In the genomic region with DNA sequence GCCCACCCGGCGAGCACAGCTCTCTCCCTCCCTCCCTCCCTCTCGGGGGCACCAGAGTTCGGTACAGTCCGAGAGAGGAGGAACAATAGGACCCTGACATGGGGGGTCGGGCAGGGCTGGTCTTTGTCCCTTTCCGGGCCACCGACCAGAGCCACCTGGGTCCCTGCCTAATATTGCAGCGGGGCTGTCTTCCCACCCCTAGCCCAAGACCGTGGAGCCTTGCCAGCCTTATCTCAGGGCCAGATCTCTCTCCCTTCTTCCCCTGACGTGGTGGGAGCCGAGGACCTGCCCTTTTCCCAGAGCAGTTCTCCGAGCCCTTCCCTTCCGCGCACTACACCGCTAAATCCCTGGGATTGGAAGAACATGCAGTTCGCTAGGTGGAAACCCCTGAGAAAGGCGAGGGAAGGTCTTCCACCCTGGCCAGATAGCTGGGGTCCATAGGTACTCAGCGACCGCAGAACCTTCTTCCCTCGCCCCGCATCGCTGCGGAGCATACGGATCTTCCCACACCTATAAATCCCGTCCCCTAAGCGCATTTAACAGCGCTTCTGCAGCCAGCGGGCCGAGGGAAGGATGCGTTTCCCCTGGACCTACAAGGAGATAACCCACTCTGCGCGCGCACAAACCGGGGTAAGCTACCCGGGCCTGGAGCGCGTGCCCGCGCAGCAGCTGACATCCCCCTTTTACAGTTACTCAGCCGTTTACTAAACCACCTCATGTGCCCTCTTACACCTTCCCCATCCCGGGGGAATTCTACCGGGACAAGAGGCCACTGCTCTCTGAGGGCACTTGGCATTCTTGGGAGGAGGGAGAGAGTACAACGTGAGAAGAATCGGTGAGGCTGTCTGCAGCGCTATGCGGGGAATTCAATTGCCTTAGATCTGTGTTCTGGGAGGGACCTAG, we compare ENCODE assay signal across 8 mouse cellular contexts. TPM values are rescaled to one million over a fixed set of nuclear protein-coding genes. Genes with fewer than 3 reads are reported as not detected.
DNase-seq lines count a peak whose midpoint lies in the region; ATAC-seq and TF ChIP-seq lines count a peak whose summit lies in the region.

No protein-coding gene starts in this region.

- no peak for ATAC-seq in heart, embryonic 16.5 days (replicated peaks; ENCODE audit: extremely low read depth, insufficient read depth, low FRiP score)
- ATAC-seq in lung, embryonic 14.5 days (ENCODE audit: insufficient read depth), result no peak; the same call in 1 of the 2 replicates
- no peak for ATAC-seq in megakaryocyte-erythroid progenitor cell, adult 5-6 weeks (replicated peaks; ENCODE audit: low FRiP score, low TSS enrichment, poor library complexity, severe bottlenecking)

- H3K4me3 ChIP-seq in heart, embryonic 16.5 days (ENCODE audit: low read length), result peak overlapping the region; percentile 81
- H3K4me3 ChIP-seq in lung, embryonic 14.5 days (ENCODE audit: low read depth, low read length), result peak overlapping the region; percentile 69

- H3K4me2 ChIP-seq in heart, embryonic 16.5 days (ENCODE audit: low read depth, low read length), result peak overlapping the region; percentile 98
- peak overlapping the region; percentile 97 for H3K4me2 ChIP-seq in lung, embryonic 14.5 days

- no peak for TF ChIP-seq CTCF in lung, embryonic 14.5 days (IDR thresholded peaks at IDR 0.05; ENCODE audit: low read depth)

- H3K9ac ChIP-seq in heart, embryonic 16.5 days (ENCODE audit: low read length), result peak overlapping the region; percentile 83
- H3K9ac ChIP-seq in lung, embryonic 14.5 days, result peak overlapping the region; percentile 67

- peak overlapping the region; percentile 76 for H3K27ac ChIP-seq in heart, embryonic 16.5 days (ENCODE audit: low read length)
- peak overlapping the region; percentile 64 for H3K27ac ChIP-seq in lung, embryonic 14.5 days (ENCODE audit: low read depth)

- no peaks in the 10 kb centered on the region for H3K36me3 ChIP-seq in heart, embryonic 16.5 days (ENCODE audit: control insufficient read depth, insufficient read depth)
- no peaks in the 10 kb centered on the region for H3K36me3 ChIP-seq in lung, embryonic 14.5 days (ENCODE audit: insufficient read depth)

- peaks cover 34% of the 10 kb centered on the region for H3K4me1 ChIP-seq in heart, embryonic 16.5 days (ENCODE audit: control insufficient read depth, insufficient read depth, low read length)
- H3K4me1 ChIP-seq in lung, embryonic 14.5 days (ENCODE audit: insufficient read depth), result peaks cover 29% of the 10 kb centered on the region

- peak; percentile 54 for DNase-seq in urinary bladder, postnatal 14 days (ENCODE audit: low spot score)
- DNase-seq in urinary bladder, postnatal 10 days (ENCODE audit: low spot score), result no peak
- peak; percentile 82 for DNase-seq in embryo, embryonic 11 days
- peak; percentile 53 to 65 for DNase-seq in kidney, postnatal 36 days
- peak; percentile 64 for DNase-seq in lung, embryonic 14.5 days
- DNase-seq in retina, postnatal 1 day, result peak; percentile 79

- under 1% methylated on average over 46 of the region's 47 CpGs for WGBS in heart, embryonic 16.5 days
- WGBS in lung, embryonic 14.5 days, result under 1% methylated on average over 46 of the region's 47 CpGs

- H3K27me3 ChIP-seq in heart, embryonic 16.5 days (ENCODE audit: control insufficient read depth, insufficient read depth, low read length), result 0 out of 2 replicates have a peak, but pooled peaks cover 4% of the 10 kb centered on the region
- H3K27me3 ChIP-seq in lung, embryonic 14.5 days (ENCODE audit: insufficient read depth, low read length), result peaks cover 5% of the 10 kb centered on the region; the same call in 1 of the 2 replicates

- no peaks in the 10 kb centered on the region for H3K9me3 ChIP-seq in heart, embryonic 16.5 days (replicated peaks; ENCODE audit: control insufficient read depth, low read length)
- no peaks in the 10 kb centered on the region for H3K9me3 ChIP-seq in lung, embryonic 14.5 days (ENCODE audit: low read depth, low read length)

RNA-seq across cellular contexts. Expression of a gene that starts 0.9 kb away (rescaled TPM):
- 4.2 and 4.6 TPM in 2 replicates for polyA plus RNA-seq in heart, embryonic 16.5 days (2015; fragmentation: Nextera tagmentation; extraction: Ambion mirVana)
- polyA plus RNA-seq in lung, embryonic 14.5 days (2014; fragmentation: Nextera tagmentation; extraction: Ambion mirVana), result 8.3 and 8.6 TPM in 2 replicates
- total RNA-seq in megakaryocyte-erythroid progenitor cell, adult 5-6 weeks (2014; fragmentation: Nextera tagmentation), result 1.3 TPM in 1 of 2 replicates, not detected in the other
- 0.42 and 1.3 TPM in 2 replicates for total RNA-seq in megakaryocyte-erythroid progenitor cell, adult 5-6 weeks (2017)

RNA-seq across cellular contexts. Expression of a gene that starts 29.9 kb away (rescaled TPM):
- 0.84 and 0.95 TPM in 2 replicates for polyA plus RNA-seq in heart, embryonic 16.5 days (2015; fragmentation: Nextera tagmentation; extraction: Ambion mirVana)
- polyA plus RNA-seq in lung, embryonic 14.5 days (2014; fragmentation: Nextera tagmentation; extraction: Ambion mirVana), result 0.76 and 0.82 TPM in 2 replicates
- total RNA-seq in megakaryocyte-erythroid progenitor cell, adult 5-6 weeks (2014; fragmentation: Nextera tagmentation), result not detected in 2 replicates
- not detected in 2 replicates for total RNA-seq in megakaryocyte-erythroid progenitor cell, adult 5-6 weeks (2017)

RNA-seq across cellular contexts. Expression of a gene that starts 58.0 kb away (rescaled TPM):
- polyA plus RNA-seq in heart, embryonic 16.5 days (2015; fragmentation: Nextera tagmentation; extraction: Ambion mirVana), result 4.9 TPM in 2 replicates
- 3.9 and 4.4 TPM in 2 replicates for polyA plus RNA-seq in lung, embryonic 14.5 days (2014; fragmentation: Nextera tagmentation; extraction: Ambion mirVana)
- total RNA-seq in megakaryocyte-erythroid progenitor cell, adult 5-6 weeks (2014; fragmentation: Nextera tagmentation), result 1.0 TPM in 1 of 2 replicates, not detected in the other
- 0.23 TPM in 1 of 2 replicates, not detected in the other for total RNA-seq in megakaryocyte-erythroid progenitor cell, adult 5-6 weeks (2017)
